Mouse (Mus musculus) urinary bladder, postnatal 4 days (tissue): ENCODE measurements at regions not wholly inside any gene's neighbourhood (a gene's known extent, or its start where the extent isn't known, plus 50 kb on each side); places are given as distances from the start of the nearest gene placed in this dataset.
A peak's percentile ranks its signal among the peaks of the same experiment; 100 is the strongest.

Source experiments
- DNase-seq, 2 experiments: peaks; one replicate each; pipeline ENCODE4 v3.0.0; 2021 to 2022; ENCODE audit warnings: low spot score in 2 of 2

DNA sequence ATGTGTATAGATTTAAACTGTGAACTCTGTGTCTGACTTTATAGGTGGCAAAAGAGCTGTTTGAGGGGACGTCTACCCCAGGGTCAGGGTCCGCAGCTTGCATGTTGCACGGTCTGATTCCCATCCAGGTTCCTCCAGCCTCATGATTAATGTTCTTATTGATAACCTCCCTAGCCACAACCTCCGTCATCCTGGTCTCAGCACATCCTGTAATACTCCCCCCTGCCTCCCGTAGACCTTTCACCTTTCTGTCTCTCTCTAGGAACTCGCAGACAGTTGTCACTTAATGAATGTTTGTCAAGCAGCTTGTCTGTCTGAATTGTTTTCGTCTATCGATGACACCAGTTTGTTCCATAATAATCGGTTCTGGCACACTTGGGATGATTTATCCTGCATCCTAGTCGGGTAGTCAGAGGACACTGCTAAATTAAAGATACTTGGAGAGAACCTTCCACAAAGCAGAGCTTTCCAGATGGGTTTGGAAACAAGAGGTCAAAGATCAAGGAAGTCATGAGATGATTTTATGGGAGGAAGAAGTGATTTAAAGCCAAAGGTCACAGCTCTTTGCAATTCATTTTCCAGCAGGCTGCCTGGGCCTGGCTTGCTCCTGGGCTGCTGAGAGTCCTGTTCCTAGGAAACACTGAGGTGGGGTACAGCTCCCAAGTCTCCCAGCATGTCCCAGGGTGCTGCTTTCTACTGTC is 435.9 kb downstream of the Prdm2 start:
- DNase-seq: no peak

DNA sequence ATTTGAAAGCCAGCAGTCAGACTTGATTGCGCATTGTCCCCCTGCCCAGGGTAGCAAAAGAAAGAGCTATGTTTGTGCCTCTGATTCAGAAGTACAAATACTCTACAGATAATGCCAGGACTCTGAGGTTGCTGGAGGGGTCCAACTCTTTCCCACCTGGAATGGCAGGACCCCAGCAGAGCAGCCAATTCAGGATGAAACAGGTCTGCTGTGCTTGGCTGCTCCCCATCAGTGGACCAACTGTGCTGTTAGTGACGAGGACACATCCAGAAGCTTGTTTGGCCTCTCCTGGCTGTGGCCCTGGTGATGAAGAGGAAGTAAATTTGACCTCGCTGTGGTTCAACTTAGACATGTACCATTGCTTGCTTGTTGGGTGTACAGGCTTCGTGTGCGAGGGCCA is 437.8 kb downstream of the Prdm2 start:
- DNase-seq: no peak

DNA sequence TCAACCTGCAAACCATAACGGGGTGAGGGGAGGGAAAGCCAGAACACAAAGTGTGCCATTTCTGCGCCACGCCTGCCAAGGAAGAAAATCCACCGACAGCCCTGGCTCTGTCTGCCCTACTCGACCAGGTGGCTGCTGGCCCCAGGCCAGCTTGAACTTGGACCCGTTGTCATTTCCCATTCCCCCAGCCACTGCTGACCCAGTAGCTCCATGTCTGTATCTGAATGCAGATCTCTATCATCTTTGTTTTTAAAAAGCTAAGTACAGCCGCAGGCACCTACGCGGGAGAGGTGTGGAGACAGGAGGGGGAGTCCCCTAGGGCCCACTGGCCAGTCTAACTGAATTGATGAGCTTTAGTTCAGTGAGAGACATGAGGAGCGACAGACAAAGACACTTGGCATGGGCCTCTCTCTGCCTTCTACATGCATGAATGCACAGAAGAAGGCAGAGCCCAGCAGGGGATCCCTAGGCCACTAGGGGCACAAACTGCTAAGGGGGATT is 439.1 kb downstream of the Prdm2 start:
- peak in 1 of 2 experiments; percentile 21 for DNase-seq

DNA sequence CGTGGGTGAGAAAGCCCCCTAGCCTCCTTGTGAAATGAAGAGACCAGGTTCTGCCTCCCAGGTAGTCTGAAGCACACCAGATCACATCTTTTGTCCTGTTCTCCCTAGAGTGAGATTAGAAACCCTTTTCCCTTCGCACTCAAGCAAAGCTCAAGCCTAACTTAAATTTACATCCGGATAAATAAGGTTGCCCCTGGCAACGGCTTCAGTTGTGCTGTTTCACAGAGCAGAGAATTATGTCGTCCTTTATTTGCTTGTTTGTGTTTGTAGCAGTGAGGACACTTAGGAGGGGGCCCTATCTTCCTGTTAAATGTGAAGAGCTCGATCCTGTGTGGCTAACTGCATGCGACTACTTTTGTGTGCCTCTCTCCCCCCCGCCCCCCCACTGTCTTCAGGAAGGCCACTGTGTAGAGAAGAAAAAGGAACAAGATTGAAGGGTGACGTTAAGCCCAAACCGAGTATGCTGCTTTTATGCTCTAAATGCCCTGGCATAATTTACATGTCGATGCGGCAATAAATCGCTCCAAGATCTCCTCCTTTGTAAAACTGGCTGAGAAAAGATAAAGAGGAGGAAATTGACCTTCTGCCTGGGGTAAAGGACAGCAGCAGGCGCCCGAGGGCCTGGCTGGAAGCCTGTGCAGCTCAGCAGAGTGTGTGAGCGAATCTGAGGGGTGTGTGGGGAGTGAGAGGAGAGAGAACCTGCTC is 439.9 kb downstream of the Prdm2 start:
- no peak for DNase-seq

DNA sequence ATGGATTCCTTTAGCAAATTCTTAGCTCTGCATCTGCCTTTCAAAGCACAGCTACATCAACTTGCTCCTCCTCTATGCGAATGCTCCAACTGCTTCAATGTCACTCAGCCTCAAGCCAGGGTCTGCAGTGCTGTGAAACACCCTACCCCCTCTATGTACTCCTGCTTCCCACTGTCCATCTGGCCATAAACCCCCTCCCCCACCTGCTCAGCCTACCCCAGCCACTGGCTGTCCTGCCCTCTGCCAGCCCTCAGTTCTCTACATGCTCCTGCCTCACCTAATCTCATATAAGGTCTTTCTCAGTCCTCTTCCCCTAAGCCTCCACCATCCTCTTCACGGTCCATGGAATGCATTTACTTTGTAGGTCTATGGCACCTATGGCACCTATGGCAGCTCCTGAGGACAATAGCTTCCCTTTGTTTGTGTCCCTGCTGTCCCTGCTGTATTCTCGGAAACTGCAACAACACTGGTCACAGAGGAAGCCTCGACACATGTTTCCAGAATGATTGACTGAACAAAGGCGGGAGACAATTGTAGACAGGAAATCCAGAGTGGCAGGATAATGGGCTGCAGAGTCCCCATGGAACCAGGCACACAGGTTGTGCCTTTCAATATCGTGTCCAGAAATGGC is 441.2 kb downstream of the Prdm2 start:
- DNase-seq: no peak

DNA sequence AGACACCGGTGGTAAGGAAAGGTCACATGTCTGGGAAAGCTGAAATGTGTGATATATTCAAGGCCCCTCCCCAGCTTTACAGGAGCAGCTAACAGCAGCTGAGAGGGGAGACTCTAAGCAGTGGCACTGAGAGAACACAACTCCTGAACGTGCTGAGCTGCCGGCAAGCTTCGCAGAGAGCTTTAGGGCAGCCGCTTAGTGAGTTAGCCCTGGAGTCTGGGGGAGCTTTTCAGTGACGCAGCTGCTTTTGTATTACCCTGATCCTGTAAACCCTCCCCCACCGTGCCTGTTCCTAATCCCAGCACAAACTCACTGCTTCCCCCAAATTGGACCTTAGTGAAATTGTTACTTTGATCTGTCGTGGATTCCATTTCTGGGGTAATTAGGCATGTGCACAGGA is 442.6 kb downstream of the Prdm2 start:
- DNase-seq: no peak

DNA sequence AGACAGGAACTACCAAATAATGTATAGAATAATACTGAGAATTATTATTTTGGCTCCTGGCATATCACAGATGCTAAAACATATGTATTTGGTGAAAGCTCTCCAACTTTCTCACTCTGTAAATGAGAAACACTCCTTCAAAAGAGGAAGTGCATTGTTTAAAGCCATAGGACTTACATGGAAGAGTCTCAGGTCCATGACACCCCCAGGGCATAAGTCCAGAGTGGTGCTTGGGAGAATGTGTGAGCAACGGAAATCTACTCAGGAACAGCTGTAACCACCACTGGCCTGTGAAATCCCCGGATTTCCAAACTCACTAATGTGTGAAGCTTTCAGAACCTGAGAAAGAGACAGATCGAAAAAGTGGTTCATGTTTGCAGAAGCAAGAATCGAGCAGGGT is 445.1 kb downstream of the Prdm2 start:
- DNase-seq: no peak

DNA sequence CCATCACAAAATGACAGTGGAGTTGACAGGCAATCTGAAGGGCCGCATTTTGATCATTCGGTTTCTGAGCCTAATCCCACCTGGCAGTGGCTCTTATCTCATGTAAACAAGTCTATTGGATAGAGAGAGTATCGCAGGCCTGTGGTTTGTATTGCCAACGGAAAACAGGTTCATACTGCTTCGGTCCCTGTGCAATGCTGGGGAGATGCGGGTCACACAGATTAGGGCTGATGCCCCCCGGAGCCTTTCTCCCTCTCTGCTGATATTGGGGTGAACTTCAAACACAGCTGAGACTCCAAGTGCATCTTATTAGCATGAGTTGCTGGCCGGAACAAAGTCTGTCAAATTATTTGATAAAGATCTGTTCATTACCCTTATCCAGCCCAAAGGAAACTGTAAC is 451.2 kb downstream of the Prdm2 start:
- DNase-seq: no peak

DNA sequence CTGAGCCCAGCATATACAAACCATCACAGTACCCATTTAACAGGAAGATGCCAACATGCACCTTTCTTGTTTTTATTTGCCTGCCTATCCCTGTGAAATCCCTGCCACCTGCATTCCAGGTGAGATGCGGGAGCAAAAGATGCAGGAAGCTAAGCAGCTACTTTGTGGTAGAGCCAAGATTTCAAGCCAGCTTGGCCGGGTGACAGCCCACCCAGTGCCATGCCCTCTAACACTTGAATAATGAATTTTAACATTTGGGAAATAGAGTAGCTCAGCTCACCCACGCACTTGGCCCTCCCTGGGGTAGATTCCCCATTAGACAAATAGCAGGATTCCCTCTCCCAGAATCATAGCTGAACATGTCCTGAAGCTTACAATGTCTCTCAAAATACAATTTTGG is 454.7 kb downstream of the Prdm2 start:
- DNase-seq: no peak

DNA sequence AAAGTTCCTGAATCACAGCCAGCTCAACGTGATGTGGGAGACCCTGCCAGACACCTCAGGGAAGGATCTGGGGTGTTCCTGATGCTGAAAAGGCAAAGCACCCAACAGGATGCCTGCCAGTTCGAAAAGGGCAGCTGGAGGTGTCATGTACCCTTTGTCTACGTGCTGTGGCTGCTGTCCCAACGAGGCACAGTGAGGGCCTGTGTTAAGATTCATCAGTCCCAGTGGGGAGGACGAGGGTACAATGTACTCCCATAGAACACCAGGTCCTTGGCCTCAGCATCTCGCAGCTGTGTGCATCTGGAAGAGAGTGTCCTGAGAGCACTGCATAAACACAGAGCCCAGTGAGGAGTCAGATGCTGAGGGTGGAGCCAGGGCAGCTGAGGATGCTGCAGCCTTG is 456.5 kb downstream of the Prdm2 start:
- DNase-seq: peak in 1 of 2 experiments; percentile 74

DNA sequence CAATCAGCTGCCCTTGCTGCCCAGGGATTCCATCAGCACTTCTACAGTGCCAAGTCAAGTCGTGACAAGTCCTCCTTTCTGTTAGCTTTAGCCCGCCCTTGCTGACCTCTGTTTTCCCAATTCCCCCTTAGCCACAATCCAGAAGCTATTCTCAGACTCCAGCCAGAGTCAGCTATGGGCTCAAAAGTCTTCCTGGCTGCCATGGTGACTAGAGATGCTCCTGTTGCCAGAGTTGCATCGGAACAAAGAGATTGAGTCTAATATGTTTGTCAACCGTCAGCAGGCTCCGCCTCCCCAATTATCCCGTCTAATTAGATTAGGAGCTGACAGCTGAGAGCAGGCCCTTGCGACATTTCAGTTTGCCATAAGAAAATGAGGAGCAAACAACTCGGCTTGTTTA is 462.9 kb downstream of the Prdm2 start:
- DNase-seq: no peak

DNA sequence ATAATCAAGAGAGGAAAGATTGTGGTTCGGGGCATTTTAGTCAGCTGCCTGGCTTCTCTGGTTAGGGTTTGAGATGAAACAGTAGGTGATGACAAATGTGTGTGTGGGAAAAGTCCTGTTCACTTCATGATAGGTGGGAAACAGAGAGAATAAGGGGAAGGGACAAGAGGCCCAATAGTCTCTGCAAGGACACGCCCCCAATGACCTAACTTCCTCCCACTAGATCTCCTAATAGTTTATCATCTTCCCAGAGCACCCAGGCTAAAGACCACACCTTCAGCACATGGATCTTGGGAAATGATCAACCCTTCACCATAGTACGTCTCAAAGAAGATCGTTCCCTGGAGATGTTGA is 484.3 kb upstream of the Kazn start:
- no peak for DNase-seq

DNA sequence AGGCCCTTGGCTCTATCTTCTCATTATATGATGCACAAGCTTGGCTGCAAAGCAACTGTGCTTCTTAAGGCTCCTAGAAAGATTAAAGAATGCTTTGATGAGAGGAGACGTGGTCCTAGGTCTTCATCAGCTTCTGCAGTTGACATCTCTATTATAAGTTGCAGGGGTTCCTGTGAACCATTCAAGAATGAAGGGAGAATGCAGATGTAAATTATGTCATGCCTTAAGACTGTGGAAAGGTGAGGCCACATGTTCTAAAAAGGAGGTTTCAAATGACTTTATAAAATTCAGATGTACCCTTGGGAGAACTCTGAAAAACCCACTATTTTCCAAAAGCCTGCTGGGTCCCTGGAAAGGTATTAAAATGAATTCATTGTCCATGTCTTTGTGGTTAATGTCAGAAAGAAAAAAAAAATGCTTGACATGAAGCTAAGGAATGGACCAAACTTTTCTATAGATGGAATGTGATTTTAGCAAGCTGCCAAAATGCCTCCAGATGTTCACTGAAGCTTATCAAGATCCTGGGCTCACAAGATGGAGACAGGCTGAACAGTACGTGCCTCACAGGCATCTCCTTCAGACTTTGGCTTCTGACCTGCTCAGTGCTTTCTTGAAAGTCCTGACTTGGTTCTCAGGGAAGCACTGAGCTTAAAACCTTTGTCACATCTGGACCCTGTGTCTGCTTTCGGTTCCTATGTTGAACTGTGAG is 483.8 kb upstream of the Kazn start:
- DNase-seq: no peak

DNA sequence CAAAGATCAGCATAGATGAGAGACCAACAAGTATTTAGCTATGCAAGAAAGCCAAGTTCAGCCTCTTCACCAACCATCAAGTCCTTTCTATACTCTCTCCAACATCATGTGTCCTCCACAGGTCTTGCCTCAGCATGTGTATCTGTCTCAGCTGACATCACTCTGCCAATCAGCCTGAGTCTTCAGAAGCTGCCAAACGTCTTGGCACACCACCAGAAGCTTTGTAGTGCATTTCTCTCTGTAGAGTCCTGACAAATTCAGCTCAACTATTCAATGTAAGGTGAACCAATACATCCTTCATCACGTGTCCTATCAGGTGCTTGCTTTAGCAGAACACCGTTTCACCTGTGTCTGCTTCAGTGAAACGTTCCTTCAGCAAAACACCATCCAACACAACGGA is 462.4 kb upstream of the Kazn start:
- no peak for DNase-seq

DNA sequence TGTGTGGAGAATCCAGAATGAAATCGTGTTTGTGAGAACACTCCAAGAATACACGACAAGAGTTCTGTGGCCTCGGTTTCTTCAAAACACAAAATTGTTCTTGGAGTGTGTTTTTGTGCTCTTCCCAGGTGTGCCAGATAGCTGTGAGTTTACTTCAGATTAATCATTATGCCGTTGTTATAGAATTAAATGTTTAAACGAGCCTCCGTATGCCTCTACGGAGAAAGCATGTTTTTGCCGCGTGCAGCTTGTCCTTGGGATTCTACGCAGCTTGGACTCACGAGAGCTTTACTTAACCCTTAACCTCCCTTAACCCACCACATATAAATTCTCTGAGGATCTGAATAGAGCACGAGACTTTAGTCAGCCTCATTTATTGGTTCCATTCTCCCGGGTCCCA is 455.7 kb upstream of the Kazn start:
- no peak for DNase-seq

DNA sequence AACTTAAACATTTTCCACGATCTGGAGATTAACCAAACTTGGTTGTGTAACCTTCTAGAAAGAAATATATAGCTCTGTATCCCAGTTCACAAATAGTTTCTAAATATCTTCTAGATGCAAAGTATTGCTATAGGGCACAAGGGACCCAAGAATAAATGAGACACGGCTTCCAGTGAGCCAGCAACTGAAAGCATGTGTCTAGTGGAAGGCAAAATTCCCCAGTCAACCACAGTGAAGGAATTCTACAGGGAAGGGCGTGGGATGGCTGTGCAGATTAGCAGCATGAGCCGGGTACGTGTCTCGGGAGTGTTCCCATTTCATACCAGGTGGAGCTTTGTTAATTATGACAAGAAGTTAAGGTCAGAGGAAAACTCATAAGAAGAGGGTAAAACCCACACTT is 449.0 kb upstream of the Kazn start:
- no peak for DNase-seq

DNA sequence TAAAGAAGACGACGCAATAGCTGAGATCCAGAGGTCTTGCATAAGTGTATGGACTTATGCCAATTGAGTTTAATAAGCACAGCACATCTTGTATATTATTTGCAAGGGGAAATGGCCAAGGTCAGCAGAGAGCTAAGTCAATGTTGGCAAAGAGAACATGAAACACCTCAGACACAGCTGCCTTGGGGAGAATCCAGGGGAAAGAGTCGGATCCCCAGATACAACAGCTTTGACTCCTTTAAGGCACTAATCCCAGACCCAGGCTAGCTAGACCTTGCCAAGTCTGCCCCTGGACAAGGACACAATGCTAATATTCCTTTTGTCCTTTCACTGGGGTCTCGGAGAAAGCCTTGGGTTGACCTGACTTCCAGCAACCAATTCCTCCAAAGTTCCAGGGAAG is 438.2 kb upstream of the Kazn start:
- peak in 1 of 2 experiments; percentile 30 for DNase-seq

DNA sequence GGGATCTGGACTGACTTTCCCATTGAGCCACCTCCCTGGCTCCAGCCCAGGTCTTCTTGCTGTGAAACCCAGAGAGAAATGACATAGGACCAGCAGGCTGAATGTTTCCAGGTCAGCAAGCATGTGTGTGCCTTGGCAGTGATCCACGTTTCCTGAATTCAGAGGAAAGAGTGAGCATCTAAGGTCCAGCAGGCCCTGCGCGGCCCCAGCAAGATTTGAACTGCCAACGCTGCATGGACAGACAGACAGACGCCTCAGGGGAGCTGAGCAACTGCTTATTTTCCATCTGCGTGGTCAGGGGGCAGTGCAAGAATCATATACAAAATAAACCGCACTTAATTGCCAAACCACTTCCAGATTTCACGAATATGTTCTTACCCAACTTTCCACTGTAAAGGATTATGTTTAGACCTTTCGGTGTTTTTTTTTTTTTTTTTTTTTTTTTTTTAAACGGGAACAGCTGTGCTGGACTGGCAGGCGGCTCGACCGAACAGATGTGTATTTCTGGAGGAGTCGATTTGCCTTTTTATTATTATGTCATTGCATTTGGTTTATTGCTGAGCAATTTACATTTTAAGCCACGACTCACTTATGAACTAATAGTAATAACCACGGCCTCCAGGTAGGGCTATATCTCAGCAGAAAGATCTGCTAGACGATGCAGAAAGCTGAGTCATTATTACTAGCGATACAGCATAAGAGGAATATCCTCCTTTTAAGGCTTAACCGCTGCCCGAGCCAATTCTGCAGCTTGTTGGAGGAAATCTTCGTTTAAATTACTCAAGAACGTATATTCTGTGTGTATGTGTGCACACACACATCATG is 435.7 kb upstream of the Kazn start:
- no peak for DNase-seq

DNA sequence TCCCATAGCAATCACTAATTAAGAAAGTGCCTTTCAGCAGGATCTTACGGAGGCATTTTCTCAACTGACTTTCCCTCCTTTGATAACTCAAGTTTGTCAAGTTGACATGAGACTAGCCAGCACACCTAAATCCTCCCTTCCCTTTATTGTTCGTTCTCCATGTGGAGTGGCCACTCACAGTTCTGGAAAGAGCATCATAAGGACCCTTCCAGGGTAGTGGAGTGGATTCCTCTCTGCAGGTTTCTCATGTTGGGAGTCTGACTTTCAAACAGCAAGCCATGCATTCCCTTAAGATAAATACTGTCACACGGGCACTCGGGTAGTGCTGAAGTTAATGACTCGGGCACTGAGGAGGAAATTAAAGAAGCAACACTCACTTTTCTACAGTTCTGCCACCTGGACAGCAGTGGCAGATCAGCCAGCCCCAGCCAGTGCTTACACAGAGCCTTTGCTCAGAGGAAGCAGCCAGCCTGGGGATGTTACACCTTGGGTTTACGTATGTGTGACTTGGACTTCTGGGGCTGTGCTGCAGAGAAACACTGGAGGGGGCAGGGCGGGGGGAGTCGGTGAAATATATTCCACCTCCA is 432.8 kb upstream of the Kazn start:
- no peak for DNase-seq

DNA sequence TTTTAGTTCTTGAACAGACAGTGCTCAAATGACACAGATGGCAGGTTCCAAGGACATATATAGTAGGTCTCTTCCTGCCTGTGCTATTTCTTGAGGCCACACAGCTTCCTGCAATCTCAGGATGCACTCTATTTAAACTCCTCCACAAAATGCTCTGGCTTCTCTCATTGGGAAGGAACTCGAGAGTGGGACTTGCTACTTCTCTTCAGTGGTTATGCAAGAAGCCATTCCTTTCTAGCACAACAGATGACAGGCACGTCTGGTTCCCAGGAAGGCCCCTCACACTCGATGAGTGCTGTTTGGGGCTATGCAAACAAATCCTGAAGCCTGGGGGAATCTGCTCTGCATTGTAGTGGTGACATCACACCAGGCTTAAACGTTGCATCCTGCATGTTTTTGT is 425.6 kb upstream of the Kazn start:
- DNase-seq: no peak

DNA sequence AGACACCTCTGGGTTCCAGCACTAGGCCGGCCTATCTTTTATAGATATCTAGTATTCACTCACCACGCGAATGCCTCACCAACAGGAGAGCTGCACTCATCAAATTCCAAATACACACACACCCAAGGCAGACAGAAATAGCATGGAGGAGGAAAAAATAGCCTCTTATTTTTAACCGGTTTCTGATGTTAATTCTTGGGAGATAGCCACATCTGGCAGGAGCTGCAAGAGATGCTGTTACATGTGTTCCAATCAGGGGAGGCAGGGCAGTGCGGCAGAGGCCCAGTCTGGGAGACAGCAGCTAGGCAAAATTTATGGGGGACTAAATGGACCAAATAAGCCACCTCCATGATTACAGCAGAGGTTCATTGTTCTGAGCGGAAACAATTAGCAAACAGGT is 419.0 kb upstream of the Kazn start:
- no peak for DNase-seq
